In the genomic region with DNA sequence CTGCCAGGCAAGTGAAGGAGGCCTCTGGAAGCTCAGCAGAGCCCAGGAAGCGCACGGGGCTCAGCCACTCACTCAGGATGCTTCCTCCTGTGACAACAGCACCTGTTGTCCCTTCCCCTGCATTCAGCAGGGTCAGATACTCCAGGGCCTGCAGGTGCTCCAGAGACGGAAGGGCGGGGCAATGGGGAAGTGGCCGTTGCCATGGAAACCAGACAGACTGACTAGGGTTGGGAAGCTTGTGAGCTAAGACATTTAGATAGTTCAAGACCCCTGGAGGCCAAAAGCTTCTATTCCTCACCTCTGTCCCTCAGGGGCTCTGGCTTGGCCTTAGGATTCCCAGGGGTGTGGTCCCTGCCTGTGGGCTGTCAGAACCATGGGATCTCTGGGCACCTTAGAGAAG, we compare ENCODE assay signal across 12 mouse cellular contexts. TPM values are rescaled to one million over a fixed set of nuclear protein-coding genes. Genes with fewer than 3 reads are reported as not detected.
DNase-seq lines count a peak whose midpoint lies in the region; ATAC-seq lines count a peak whose summit lies in the region.
"Had no signal": no experiment of that assay in that cellular context is flagged by ENCODE, and none has a peak within 500 bp of the region (broad histone marks: within the 10 kb centered on the region; RNA-seq: fewer than 3 reads in every experiment).

No protein-coding gene starts in this region.

- peak; percentile 85 for ATAC-seq in megakaryocyte, adult 5-6 weeks (ENCODE audit: poor library complexity, severe bottlenecking)

- peak; percentile 63 to 70 for DNase-seq in spleen, postnatal 36 days (ENCODE audit: low spot score in 2 of 2)
- no peak for DNase-seq in spleen, adult 12 weeks (ENCODE audit: low spot score)
- peak; percentile 50 for DNase-seq in c-Kit-positive CD71-negative TER-119-negative erythroid progenitor cells, embryonic 14.5 days (ENCODE audit: low read depth)
- DNase-seq in retina, postnatal 1 day = no peak
- no peak for DNase-seq in yolk sac, embryonic 10.5 days (ENCODE audit: low spot score)
- DNase-seq in heart, adult 8-10 months (ENCODE audit: low spot score) = no peak
- DNase-seq: adrenal gland, adult 2 months; cerebellum, adult 9-11 months; kidney, adult 11 months; layer of hippocampus, postnatal 36 days; right cerebral cortex, postnatal 14 days had no signal

RNA-seq across cellular contexts. Expression of a gene that starts 40.5 kb away (rescaled TPM):
- 0.40 and 1.8 TPM in 2 replicates for total RNA-seq in megakaryocyte, adult 5-6 weeks (2015)
- total RNA-seq in megakaryocyte, adult 5-6 weeks (2017) = 0.40 TPM in 1 of 2 replicates, not detected in the other
- 1 to 10 TPM; 1.2 to 2.2 (median 1.4) TPM for total RNA-seq in heart, adult 8-10 months (2022)

RNA-seq across cellular contexts. Expression of a gene that starts 53.4 kb away (rescaled TPM):
- 68.8 and 86.3 TPM in 2 replicates for total RNA-seq in megakaryocyte, adult 5-6 weeks (2015)
- total RNA-seq in megakaryocyte, adult 5-6 weeks (2017) = 45.1 and 51.9 TPM in 2 replicates
- total RNA-seq in heart, adult 8-10 months (2022) = 100 to 1,000 TPM; 120 to 152 (median 139) TPM

Comparison
In these comparisons a context has a peak if more than half of its experiments do, and no peak if none do; other contexts are left out.
1. DNase-seq: peak in spleen, postnatal 36 days (2 of 2) and c-Kit-positive CD71-negative TER-119-negative erythroid progenitor cells, embryonic 14.5 days (single experiment); none in spleen, adult 12 weeks (single experiment), retina, postnatal 1 day (single experiment), yolk sac, embryonic 10.5 days (single experiment) and heart, adult 8-10 months (single experiment).